Mouse (Mus musculus): ENCODE data around the gene Fbxw7. TPM values are rescaled to one million over a fixed set of nuclear protein-coding genes. Genes with fewer than 3 reads are reported as not detected.

Gene Fbxw7
- polyA plus RNA-seq, 1 experiment from 2014 or later = 39.3 TPM

DNA sequence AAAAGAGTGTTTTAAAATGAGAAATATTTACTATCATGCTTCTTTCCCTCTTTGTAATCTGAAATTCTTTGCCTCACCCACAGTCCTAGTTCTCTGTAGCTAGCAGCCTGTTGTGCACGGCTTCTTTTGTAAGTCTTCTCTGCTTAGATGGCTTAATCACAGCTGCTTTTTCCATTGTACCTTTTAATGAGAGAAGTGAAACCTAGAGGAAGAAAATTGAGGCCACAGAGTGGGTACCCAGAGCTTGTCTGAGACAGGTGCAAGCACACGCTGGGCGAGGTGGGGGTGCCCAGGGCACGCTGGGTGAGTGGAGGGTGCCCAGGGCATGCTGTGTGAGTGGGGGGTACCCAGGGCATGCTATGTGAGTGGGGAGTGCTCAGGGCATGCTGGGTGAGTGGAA, 27.2 kb upstream of the Fbxw7 start:
- H3K4me3 ChIP-seq (ENCODE audit: low read length) = no peak overlapping the region
- no peak for ATAC-seq
- H3K27me3 ChIP-seq (replicated peaks; ENCODE audit: control insufficient read depth, insufficient read depth, low read length) = no peaks in the 10 kb centered on the region
- 93% methylated on average over 4 of the region's 4 CpGs for WGBS
- H3K9me3 ChIP-seq (ENCODE audit: control insufficient read depth, low read length) = peaks cover 5% of the 10 kb centered on the region; the same call in 1 of the 2 replicates
- H3K36me3 ChIP-seq (ENCODE audit: control insufficient read depth, insufficient read depth, low read length) = no peaks in the 10 kb centered on the region
- H3K4me2 ChIP-seq (ENCODE audit: low read length) = no peak overlapping the region
- no peaks in the 10 kb centered on the region for H3K4me1 ChIP-seq (ENCODE audit: control insufficient read depth, insufficient read depth, low read depth, low read length)
- no peak overlapping the region for H3K9ac ChIP-seq (ENCODE audit: low read depth, low read length)
- no peak overlapping the region for H3K27ac ChIP-seq (ENCODE audit: low read depth, low read length)

DNA sequence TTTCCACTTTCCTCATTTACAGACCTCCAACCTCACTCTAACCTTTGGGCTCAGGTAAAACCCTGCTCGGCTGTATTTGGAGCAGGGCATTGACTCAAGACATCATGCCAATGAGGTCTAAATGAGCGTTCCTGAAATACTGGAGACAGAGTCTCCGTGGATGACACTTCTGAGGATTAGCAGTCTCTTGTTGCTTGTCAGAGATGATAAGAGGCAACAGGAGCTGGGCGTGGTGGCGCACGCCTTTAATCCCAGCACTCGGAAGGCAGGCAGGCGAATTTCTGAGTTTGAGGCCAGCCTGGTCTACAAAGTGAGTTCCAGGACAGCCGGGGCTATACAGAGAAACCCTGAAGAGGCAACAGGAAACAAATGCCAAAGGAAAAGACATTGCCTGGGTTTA, 11.0 kb upstream of the Fbxw7 start:
- H3K36me3 ChIP-seq (ENCODE audit: control insufficient read depth, insufficient read depth, low read length) = no peaks in the 10 kb centered on the region
- no peak overlapping the region for H3K27ac ChIP-seq (ENCODE audit: low read depth, low read length)
- no peaks in the 10 kb centered on the region for H3K9me3 ChIP-seq (ENCODE audit: control insufficient read depth, low read length)
- ATAC-seq = no peak
- no peak overlapping the region for H3K9ac ChIP-seq (ENCODE audit: low read depth, low read length)
- H3K4me2 ChIP-seq (ENCODE audit: low read length) = no peak overlapping the region
- no peaks in the 10 kb centered on the region for H3K27me3 ChIP-seq (replicated peaks; ENCODE audit: control insufficient read depth, insufficient read depth, low read length)
- WGBS = 82% methylated on average over 9 of the region's 9 CpGs
- no peaks in the 10 kb centered on the region for H3K4me1 ChIP-seq (ENCODE audit: control insufficient read depth, insufficient read depth, low read depth, low read length)
- no peak overlapping the region for H3K4me3 ChIP-seq (ENCODE audit: low read length)

DNA sequence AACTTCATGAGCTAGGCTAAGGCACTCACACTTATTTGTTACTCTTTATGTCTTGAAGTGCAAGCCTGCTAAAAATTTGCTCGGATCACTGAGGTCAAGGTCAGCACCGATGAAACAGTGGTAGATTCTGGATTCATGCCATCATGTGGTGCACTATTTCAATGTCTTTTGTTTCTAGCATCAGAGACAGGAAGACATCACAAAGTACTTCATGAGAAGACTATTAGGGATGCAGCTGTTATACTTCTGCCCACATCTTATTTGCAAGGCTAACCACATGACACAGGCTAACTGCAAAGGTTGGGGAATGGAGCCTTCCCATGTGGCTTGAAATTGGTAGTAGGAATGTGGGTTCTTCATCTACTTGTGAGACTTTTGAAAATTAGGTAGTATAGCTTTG, 8.9 kb upstream of the Fbxw7 start:
- WGBS = 83% methylated on average over 2 of the region's 2 CpGs
- no peak for ATAC-seq

DNA sequence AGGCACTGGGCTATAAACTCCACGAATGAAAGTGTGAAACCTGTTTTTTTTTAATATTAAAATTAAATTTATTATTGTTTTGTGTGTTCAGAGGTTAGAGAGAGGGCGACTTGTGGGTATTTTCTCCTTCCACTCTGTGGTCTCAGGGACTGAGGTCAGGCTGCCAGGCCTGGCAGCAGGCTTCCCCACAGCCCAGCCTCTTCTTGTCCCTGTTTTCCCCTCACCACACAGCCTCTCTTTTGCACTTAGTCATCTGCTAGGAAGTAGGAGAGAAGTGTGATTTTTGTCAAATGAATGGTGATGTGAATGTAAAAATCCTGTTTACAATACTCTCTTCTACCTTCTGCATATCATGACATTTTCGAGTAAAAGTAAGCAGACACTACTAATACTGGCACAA, 7.2 kb upstream of the Fbxw7 start:
- Histone ChIP-seq H3K4me2 (ENCODE audit: low read length) (no peak overlapping the region), H3K27ac (ENCODE audit: low read depth, low read length) (no peak overlapping the region), H3K4me1 (ENCODE audit: control insufficient read depth, insufficient read depth, low read depth, low read length) (peaks cover 5% of the 10 kb centered on the region), H3K9ac (ENCODE audit: low read depth, low read length) (no peak overlapping the region), H3K9me3 (ENCODE audit: control insufficient read depth, low read length) (no peaks in the 10 kb centered on the region), H3K27me3 (replicated peaks; ENCODE audit: control insufficient read depth, insufficient read depth, low read length) (no peaks in the 10 kb centered on the region), H3K36me3 (ENCODE audit: control insufficient read depth, insufficient read depth, low read length) (no peaks in the 10 kb centered on the region), H3K4me3 (ENCODE audit: low read length) (no peak overlapping the region)
- ATAC-seq = no peak
- WGBS = 69% methylated on average over 3 of the region's 3 CpGs

More for the DNA sequence above, 8.9 kb upstream of the Fbxw7 start:
- Histone ChIP-seq H3K4me1 (ENCODE audit: control insufficient read depth, insufficient read depth, low read depth, low read length) (no peaks in the 10 kb centered on the region), H3K27me3 (replicated peaks; ENCODE audit: control insufficient read depth, insufficient read depth, low read length) (no peaks in the 10 kb centered on the region), H3K4me3 (ENCODE audit: low read length) (no peak overlapping the region), H3K9ac (ENCODE audit: low read depth, low read length) (no peak overlapping the region), H3K27ac (ENCODE audit: low read depth, low read length) (no peak overlapping the region), H3K36me3 (ENCODE audit: control insufficient read depth, insufficient read depth, low read length) (no peaks in the 10 kb centered on the region), H3K9me3 (ENCODE audit: control insufficient read depth, low read length) (no peaks in the 10 kb centered on the region), H3K4me2 (ENCODE audit: low read length) (no peak overlapping the region)

DNA sequence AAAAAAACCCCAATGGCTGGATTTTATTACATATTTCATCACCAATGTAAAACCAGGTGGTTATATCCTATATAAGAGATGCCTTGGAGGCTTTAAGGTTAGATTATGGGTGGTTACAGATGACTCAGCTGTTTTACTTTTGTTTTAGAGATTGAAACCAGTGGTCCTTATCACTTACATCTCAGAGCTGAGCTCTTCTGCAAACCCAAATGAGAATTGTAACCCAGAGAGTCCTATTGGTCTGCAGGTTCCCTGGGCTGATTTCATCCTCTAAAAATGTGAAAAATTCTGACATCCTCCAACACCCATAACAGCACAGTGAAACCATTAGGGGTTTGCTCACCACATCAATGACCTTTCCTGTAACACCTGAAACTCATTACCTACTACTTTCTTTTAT, 6.2 kb upstream of the Fbxw7 start:
- ATAC-seq = no peak

DNA sequence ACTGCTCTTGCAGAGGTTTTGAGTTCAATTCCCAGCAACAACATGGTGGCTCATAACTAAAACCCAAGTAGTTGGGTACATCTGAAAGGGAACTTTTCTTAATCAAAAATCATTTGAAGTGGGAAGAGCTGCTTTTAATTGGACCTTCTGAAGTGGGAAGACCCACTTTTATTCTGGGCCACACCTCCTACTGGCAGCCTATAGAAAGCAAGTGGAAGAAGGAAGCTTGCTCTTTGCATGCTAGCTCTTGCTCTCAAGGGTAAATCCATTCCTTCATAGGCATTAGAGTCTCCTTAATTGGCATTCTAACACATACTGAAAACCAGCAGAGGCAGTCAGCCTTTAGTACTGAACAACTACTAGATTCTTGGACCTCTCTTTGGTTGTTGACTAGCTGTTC, 4.3 kb upstream of the Fbxw7 start:
- H3K4me1 ChIP-seq (ENCODE audit: control insufficient read depth, insufficient read depth, low read depth, low read length) = peaks cover 10% of the 10 kb centered on the region
- H3K27me3 ChIP-seq (replicated peaks; ENCODE audit: control insufficient read depth, insufficient read depth, low read length) = no peaks in the 10 kb centered on the region
- H3K4me3 ChIP-seq (ENCODE audit: low read length) = no peak overlapping the region
- no peaks in the 10 kb centered on the region for H3K9me3 ChIP-seq (ENCODE audit: control insufficient read depth, low read length)
- no peak overlapping the region for H3K9ac ChIP-seq (ENCODE audit: low read depth, low read length)
- no peak overlapping the region for H3K4me2 ChIP-seq (ENCODE audit: low read length)
- no peak overlapping the region for H3K27ac ChIP-seq (ENCODE audit: low read depth, low read length)
- no peaks in the 10 kb centered on the region for H3K36me3 ChIP-seq (ENCODE audit: control insufficient read depth, insufficient read depth, low read length)
- ATAC-seq = no peak

More for the DNA sequence above, 6.2 kb upstream of the Fbxw7 start:
- Histone ChIP-seq H3K9me3 (ENCODE audit: control insufficient read depth, low read length) (no peaks in the 10 kb centered on the region), H3K4me1 (ENCODE audit: control insufficient read depth, insufficient read depth, low read depth, low read length) (peaks cover 9% of the 10 kb centered on the region), H3K4me2 (ENCODE audit: low read length) (no peak overlapping the region), H3K27ac (ENCODE audit: low read depth, low read length) (no peak overlapping the region), H3K27me3 (replicated peaks; ENCODE audit: control insufficient read depth, insufficient read depth, low read length) (no peaks in the 10 kb centered on the region), H3K9ac (ENCODE audit: low read depth, low read length) (no peak overlapping the region), H3K36me3 (ENCODE audit: control insufficient read depth, insufficient read depth, low read length) (no peaks in the 10 kb centered on the region), H3K4me3 (ENCODE audit: low read length) (no peak overlapping the region)

DNA sequence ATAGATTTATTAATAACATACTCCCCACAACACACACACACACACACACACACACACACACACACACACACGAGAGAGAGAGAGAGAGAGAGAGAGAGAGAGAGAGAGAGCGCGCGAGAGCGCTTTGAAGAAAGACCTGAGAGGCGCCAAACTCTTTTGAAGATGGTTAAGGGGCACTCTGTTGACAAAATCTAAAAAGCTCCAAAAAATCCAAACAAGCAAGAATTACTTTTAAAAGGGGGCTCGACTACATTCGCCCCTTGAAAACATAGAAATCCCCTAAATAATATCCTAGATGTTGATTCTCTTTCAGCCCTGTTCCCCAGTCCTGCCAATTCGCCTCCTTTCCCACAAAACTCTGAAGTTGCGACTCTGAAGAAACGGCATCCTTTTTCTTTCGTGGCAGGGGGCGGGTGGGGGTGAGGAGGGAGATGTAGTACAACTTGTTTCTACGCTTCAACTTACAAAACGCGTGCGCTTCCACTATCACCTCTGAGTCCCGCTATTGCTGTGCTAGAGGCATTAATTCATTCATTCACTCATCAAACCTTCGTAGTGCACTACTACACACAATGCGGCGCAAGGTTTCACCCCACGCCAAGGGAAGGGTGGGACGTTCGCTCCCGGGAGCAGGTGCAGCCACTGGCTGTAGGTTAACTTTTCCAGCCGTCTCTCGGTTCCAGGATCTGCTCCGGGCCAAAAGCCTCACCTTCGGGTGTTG, 1.5 kb upstream of the Fbxw7 start:
- no peaks in the 10 kb centered on the region for H3K36me3 ChIP-seq (ENCODE audit: control insufficient read depth, insufficient read depth, low read length)
- under 1% methylated on average over 29 of the region's 29 CpGs for WGBS

DNA sequence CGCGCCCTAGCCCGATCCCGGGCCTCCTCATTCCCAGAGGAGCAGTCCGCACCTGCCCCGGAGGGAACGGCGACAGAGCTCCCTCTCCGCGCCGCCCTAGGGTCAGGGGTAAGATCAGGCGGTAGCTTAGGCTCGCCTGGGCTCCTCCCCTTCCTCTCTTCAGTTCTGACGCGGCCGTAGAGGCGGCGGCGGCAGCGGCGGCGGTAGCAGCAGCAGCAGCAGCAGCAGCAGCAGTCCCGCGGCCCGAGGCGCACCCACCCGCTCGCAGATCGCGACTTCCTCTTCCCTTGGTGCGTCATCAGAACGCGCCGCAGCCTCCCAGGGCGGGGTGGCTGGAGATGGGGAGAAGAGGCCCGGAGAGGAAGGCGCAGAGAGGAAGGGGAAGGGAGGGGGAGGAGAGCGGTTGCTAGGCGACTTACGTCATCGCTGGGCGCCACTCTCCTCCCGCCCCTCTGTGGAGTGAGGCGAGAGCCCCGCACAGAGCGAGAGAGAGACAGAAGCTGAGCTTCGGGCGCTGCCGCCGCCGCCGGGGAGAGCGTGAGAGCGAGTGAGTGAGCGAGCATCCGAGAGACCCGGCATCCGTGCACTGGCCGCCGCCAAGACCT, 809 bp upstream of the Fbxw7 start:
- no peaks in the 10 kb centered on the region for H3K27me3 ChIP-seq (replicated peaks; ENCODE audit: control insufficient read depth, insufficient read depth, low read length)
- under 1% methylated on average over 45 of the region's 60 CpGs for WGBS
- H3K36me3 ChIP-seq (ENCODE audit: control insufficient read depth, insufficient read depth, low read length) = no peaks in the 10 kb centered on the region
- peak overlapping the region; percentile 100 for H3K4me2 ChIP-seq (ENCODE audit: low read length)
- H3K27ac ChIP-seq (ENCODE audit: low read depth, low read length) = peak overlapping the region; percentile 95
- peak overlapping the region; percentile 94 for H3K9ac ChIP-seq (ENCODE audit: low read depth, low read length)
- H3K4me1 ChIP-seq (ENCODE audit: control insufficient read depth, insufficient read depth, low read depth, low read length) = peaks cover 18% of the 10 kb centered on the region
- H3K9me3 ChIP-seq (ENCODE audit: control insufficient read depth, low read length) = no peaks in the 10 kb centered on the region
- H3K4me3 ChIP-seq (ENCODE audit: low read length) = peak overlapping the region; percentile 99
- peak; percentile 99 for ATAC-seq

More for the DNA sequence above, 1.5 kb upstream of the Fbxw7 start:
- H3K9me3 ChIP-seq (ENCODE audit: control insufficient read depth, low read length) = no peaks in the 10 kb centered on the region
- peak overlapping the region; percentile 99 for H3K4me3 ChIP-seq (ENCODE audit: low read length)
- H3K27ac ChIP-seq (ENCODE audit: low read depth, low read length) = peak overlapping the region; percentile 91
- no peak; the same call in 1 of the 2 replicates for ATAC-seq
- H3K9ac ChIP-seq (ENCODE audit: low read depth, low read length) = peak overlapping the region; percentile 94
- no peaks in the 10 kb centered on the region for H3K27me3 ChIP-seq (replicated peaks; ENCODE audit: control insufficient read depth, insufficient read depth, low read length)
- peak overlapping the region; percentile 90 for H3K4me2 ChIP-seq (ENCODE audit: low read length)
- H3K4me1 ChIP-seq (ENCODE audit: control insufficient read depth, insufficient read depth, low read depth, low read length) = peaks cover 18% of the 10 kb centered on the region

DNA sequence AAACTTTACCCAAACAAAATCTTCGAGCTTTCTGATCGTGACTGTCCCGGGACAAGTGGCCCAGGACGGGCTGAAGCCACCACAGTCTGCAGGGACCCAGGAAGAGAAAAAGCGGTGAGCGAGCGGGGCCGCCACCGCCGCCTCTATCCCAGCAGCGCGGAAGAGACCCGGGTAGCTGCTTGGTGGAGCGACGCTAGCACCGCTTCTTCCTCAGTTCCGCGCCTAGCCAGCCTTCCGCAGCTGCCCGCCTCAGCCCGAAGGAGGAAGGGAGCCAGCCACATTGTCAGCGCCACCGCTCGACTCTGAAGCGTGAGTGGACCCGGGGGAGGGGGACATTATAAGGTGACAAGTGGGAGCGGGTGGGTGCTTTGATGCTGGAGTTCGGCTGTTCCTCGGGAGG, 393 bp downstream of the Fbxw7 start:
- peak overlapping the region; percentile 100 for H3K4me2 ChIP-seq (ENCODE audit: low read length)
- under 1% methylated on average over 29 of the region's 29 CpGs for WGBS
- no peaks in the 10 kb centered on the region for H3K27me3 ChIP-seq (replicated peaks; ENCODE audit: control insufficient read depth, insufficient read depth, low read length)
- H3K36me3 ChIP-seq (ENCODE audit: control insufficient read depth, insufficient read depth, low read length) = no peaks in the 10 kb centered on the region
- peaks cover 18% of the 10 kb centered on the region for H3K4me1 ChIP-seq (ENCODE audit: control insufficient read depth, insufficient read depth, low read depth, low read length)
- H3K9me3 ChIP-seq (ENCODE audit: control insufficient read depth, low read length) = no peaks in the 10 kb centered on the region
- peak overlapping the region; percentile 99 for H3K4me3 ChIP-seq (ENCODE audit: low read length)
- peak overlapping the region; percentile 93 for H3K9ac ChIP-seq (ENCODE audit: low read depth, low read length)
- peak; percentile 2; the same call in 1 of the 2 replicates for ATAC-seq
- H3K27ac ChIP-seq (ENCODE audit: low read depth, low read length) = peak overlapping the region; percentile 95

Measured in hindbrain, embryonic 16.5 days (tissue).